In genomic region chrX:150595016-150595760, GRCm38 (mm10) we compare ENCODE assay signal across 22 mouse cellular contexts. TPM values are rescaled to one million over a fixed set of nuclear protein-coding genes. Genes with fewer than 3 reads are reported as not detected.
DNase-seq lines count a peak whose midpoint lies in the region; ATAC-seq and TF ChIP-seq lines count a peak whose summit lies in the region.
"Had no signal": no experiment of that assay in that cellular context is flagged by ENCODE, and none has a peak within 500 bp of the region (broad histone marks: within the 10 kb centered on the region; RNA-seq: fewer than 3 reads in every experiment).

No protein-coding gene starts in this region.

- peaks cover 5% of the 10 kb centered on the region; the same call in 1 of the 2 replicates for H3K27me3 ChIP-seq in liver, embryonic 12.5 days (replicated peaks)
- H3K27me3 ChIP-seq: CH12.LX had no signal

- peak overlapping the region; percentile 60 for H3K4me3 ChIP-seq in gastrocnemius, adult 2 months
- no peak overlapping the region for H3K4me3 ChIP-seq in liver, embryonic 12.5 days
- H3K4me3 ChIP-seq: embryonic facial prominence, embryonic 13.5 days; forebrain, embryonic 10.5 days; layer of hippocampus, adult 2 months; limb, embryonic 10.5 days had no signal

- intact Hi-C loops in gastrocnemius, adult 2 months (cut with DNase I) = loop anchor here (10.0 kb wide), 1 partner anchor 360 kb away; no protein-coding TSS in a partner anchor

- peak; percentile 34 for DNase-seq in gastrocnemius, adult 2 months
- no peak for DNase-seq in gastrocnemius, adult 8-10 months (ENCODE audit: low spot score in 2 of 2)
- peak; percentile 44 for DNase-seq in c-Kit-positive CD71-positive TER-119-positive erythroid progenitor cells, embryonic 14.5 days (ENCODE audit: low spot score)
- peak; percentile 66 for DNase-seq in skeletal muscle tissue, adult 2 months (ENCODE audit: low read depth, low spot score)
- no peak for DNase-seq in right cerebral cortex, adult 18-20 months
- no peak for DNase-seq in right cerebral cortex, postnatal 4 days
- DNase-seq: adrenal gland, adult 2 months; cerebellum, adult 11 months; cerebellum, postnatal 14 days; forebrain, postnatal 0 days; heart, adult 18-20 months; kidney, adult 11 months; kidney, postnatal 10 days; lung, adult 2 months; lung, postnatal 36 days; thymus, postnatal 25 days had no signal

- 46% methylated on average over 9 of the region's 9 CpGs for WGBS in liver, embryonic 12.5 days (ENCODE audit: insufficient replicate concordance)

- H3K4me1 ChIP-seq in liver, embryonic 12.5 days = peaks cover 26% of the 10 kb centered on the region
- H3K4me1 ChIP-seq: embryonic facial prominence, embryonic 13.5 days; forebrain, embryonic 10.5 days; limb, embryonic 10.5 days had no signal

- peak overlapping the region; percentile 84 for H3K27ac ChIP-seq in gastrocnemius, adult 2 months
- H3K27ac ChIP-seq in liver, embryonic 12.5 days = peak overlapping the region; percentile 73
- H3K27ac ChIP-seq: embryonic facial prominence, embryonic 13.5 days; forebrain, embryonic 10.5 days; layer of hippocampus, adult 2 months; limb, embryonic 10.5 days had no signal

- TF ChIP-seq CTCF in gastrocnemius, adult 2 months (IDR thresholded peaks at IDR 0.05) = no peak

- no peaks in the 10 kb centered on the region for H3K9me3 ChIP-seq in liver, embryonic 12.5 days (replicated peaks)
- H3K9me3 ChIP-seq: embryonic facial prominence, embryonic 13.5 days; forebrain, embryonic 10.5 days; limb, embryonic 10.5 days had no signal

- peak; percentile 93 for ATAC-seq in liver, embryonic 12.5 days
- ATAC-seq: forebrain, postnatal 0 days had no signal

- peak overlapping the region; percentile 12; the same call in 1 of the 2 replicates for H3K9ac ChIP-seq in liver, embryonic 12.5 days
- H3K9ac ChIP-seq: embryonic facial prominence, embryonic 13.5 days; forebrain, postnatal 0 days had no signal

- H3K36me3 ChIP-seq in liver, embryonic 12.5 days = no peaks in the 10 kb centered on the region
- H3K36me3 ChIP-seq: embryonic facial prominence, embryonic 13.5 days; forebrain, embryonic 10.5 days; limb, embryonic 10.5 days had no signal

- H3K4me2 ChIP-seq in liver, embryonic 12.5 days = peak overlapping the region; percentile 40
- H3K4me2 ChIP-seq: embryonic facial prominence, embryonic 13.5 days had no signal

RNA-seq across cellular contexts. Expression of gene Apex2, which starts 5.5 kb away (rescaled TPM):
- total RNA-seq in gastrocnemius, adult 2 months (2021) = 10 to 100 TPM in 1 of 2 experiments, 1 to 10 TPM in 1; 5.6 to 13.7 TPM
- 1 to 10 TPM; 3.5 to 7.2 (median 5.5) TPM for total RNA-seq in gastrocnemius, adult 8-10 months (2022)
- polyA plus RNA-seq in liver, embryonic 12.5 days (2016; fragmentation: Nextera tagmentation; extraction: Ambion mirVana) = 13.3 and 14.4 TPM in 2 replicates

RNA-seq across cellular contexts. Expression of gene Pfkfb1, which starts 7.2 kb away (rescaled TPM):
- total RNA-seq in gastrocnemius, adult 2 months (2021) = 10 to 100 TPM; 25.4 to 82.6 TPM
- 10 to 100 TPM; 24.1 to 54.8 (median 32.2) TPM for total RNA-seq in gastrocnemius, adult 8-10 months (2022)
- polyA plus RNA-seq in liver, embryonic 12.5 days (2016; fragmentation: Nextera tagmentation; extraction: Ambion mirVana) = 6.9 and 7.1 TPM in 2 replicates

RNA-seq across cellular contexts. Expression of gene Alas2, which starts 48.0 kb away (rescaled TPM):
- 1 to 10 TPM; 2.4 to 3.2 TPM for total RNA-seq in gastrocnemius, adult 2 months (2021)
- total RNA-seq in gastrocnemius, adult 8-10 months (2022) = 1 to 10 TPM; 1.7 to 4.5 (median 3.0) TPM
- 776 and 813 TPM in 2 replicates for polyA plus RNA-seq in liver, embryonic 12.5 days (2016; fragmentation: Nextera tagmentation; extraction: Ambion mirVana)

Comparison
In these comparisons a context has a peak if more than half of its experiments do, and no peak if none do; other contexts are left out.
1. DNase-seq: peak in gastrocnemius, adult 2 months (single experiment), c-Kit-positive CD71-positive TER-119-positive erythroid progenitor cells, embryonic 14.5 days (single experiment) and skeletal muscle tissue, adult 2 months (single experiment); none in gastrocnemius, adult 8-10 months (0 of 2), right cerebral cortex, adult 18-20 months (single experiment) and right cerebral cortex, postnatal 4 days (single experiment).